Mouse (Mus musculus) 416B (cell line): ENCODE measurements at regions not wholly inside any gene's neighbourhood (a gene's known extent, or its start where the extent isn't known, plus 50 kb on each side); places are given as distances from the start of the nearest gene placed in this dataset.

Experiments
- DNase-seq: peaks from one replicate; pipeline ENCODE4 v3.0.0; 2011; ENCODE audit warnings: low read depth

DNA sequence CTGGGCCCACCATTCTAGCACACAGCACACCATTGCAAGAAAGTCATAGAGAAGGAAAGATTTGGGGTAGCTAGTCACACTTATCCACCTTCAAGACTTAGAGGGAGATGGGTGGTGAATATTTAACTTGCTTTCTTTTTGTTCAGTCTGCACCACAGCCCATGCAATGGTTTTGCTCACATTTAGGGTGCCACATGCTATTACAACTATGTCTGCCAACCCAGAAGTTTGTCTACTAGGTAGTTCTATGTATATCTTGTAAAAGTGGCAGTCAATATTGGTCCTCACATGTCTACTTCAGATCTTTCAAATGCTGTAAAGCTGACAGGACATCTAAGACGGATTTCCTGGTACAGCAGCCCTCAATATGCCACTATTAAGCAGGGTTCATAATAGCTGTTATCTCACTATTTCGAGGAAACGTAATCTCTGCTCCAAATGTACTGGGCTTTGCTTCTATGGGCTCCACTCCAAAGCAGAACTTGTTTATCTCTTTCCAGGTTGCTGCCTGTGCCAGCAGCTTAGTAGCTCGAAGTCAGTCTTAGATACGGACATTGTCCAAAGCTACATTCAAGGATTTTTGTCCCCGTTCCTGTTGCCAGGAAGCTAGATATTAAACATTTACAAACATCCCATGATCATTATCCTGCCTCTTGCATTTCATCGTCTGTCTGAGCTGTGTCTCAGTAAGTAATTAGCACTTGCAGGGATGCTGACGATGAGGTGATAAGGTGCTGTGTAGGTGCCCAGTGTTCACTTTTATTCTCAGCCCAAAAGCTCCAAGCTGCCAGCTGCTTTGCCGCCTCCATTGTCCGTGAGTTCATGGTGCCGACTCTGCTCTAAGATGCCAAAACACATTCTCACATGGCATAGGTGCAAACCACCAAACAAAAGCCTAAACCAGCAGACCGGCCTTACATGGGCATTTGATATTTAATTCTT, 327.8 kb upstream of the Robo2 start:
- no peak for DNase-seq

DNA sequence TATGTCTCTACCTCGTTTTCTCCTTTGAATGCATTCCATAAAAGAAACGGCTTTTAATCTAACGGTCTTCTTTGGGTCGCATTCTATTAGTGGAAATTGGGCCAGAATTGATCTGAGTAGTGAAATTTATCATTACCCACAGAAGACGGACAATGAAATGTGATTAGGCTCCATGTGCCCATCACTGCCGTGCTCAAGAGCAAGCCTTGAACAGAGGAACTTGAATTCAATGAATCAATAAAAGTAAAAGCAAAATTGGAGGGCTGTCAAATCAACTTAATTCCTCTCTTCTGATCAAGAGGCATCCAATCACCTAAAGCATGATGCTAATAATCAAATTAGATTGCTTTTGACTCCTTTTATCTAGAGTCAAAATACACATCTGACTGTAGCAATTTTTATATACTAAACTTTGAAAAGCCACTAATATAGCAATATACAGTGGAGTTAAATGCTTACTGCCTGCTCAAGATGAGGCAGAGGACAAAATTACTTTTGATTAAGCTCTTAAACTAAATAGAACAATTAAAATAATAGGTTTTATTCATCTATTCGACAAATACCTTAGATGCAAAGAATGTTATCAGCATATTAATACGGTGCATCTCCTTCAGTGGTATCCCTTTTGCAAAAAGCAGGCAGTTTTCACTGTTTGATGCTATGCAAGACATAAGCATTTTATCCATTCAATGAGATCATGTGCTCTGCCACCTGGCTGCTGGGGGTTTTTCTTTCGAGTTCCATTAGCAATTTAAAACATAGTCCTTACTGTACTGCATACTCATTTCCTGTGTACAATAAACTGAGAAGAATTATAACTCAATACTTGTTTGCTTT, 321.5 kb upstream of the Robo2 start:
- no peak for DNase-seq

DNA sequence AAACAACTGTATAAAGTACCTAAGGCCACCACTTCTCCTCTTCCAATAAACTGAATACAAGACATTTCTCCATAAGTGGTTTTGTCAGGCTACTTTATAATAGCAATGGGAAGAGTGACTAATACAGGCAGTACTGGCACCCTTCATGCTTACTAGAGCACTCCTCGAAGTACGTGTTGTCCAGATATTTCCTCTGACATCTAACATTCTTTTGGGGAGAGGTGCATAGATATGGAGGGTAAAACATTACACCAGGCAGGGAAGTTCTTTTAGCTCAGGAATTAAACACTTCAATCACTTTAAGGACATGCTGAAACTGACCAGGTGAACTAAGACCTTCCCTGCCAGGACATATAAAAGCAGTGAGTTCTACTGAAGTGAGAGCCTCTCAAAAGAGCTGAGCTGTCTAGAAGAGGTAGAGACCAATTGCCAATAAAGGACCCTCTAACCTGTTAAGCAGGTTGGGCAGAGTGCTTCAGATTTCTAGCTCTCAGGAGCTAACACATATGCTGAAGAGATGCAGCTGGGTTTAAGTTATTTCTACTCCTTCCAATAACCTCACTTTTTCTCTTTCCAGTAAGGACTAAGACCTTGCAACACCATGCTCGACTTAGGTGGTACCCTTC, 318.7 kb upstream of the Robo2 start:
- no peak for DNase-seq

- DNase-seq: no peak
Observed at GRCm38 (mm10) chr16:74723217-74723616, 311.6 kb upstream of the Robo2 start.

- no peak for DNase-seq
Observed at GRCm38 (mm10) chr16:74718154-74718553, 306.5 kb upstream of the Robo2 start.

DNA sequence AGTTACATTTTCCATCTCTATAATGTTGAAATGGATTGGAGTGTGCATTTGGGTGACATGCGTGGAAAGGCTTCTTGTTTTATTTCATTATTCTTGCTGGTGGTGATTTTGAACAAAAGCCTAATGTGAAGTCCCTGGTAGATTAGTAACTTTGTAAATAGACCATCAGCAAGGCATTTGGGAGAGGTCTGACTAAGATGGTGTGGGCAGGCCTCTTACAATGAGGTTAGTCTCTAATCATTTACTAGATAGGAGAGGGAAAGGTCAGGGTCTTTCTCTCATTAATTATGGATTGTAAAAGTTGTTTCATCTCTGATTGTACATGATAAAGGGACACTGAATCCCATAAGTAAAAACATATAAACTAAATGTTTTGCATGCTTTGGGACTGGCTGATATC, 306.0 kb upstream of the Robo2 start:
- no peak for DNase-seq

- no peak for DNase-seq
Observed at GRCm38 (mm10) chr16:74714950-74715349, 303.3 kb upstream of the Robo2 start.

- no peak for DNase-seq
Observed at GRCm38 (mm10) chr16:74712515-74712914, 300.9 kb upstream of the Robo2 start.

GRCm38 (mm10) chr16:74702067-74702466, 290.4 kb upstream of the Robo2 start:
- DNase-seq: no peak

DNA sequence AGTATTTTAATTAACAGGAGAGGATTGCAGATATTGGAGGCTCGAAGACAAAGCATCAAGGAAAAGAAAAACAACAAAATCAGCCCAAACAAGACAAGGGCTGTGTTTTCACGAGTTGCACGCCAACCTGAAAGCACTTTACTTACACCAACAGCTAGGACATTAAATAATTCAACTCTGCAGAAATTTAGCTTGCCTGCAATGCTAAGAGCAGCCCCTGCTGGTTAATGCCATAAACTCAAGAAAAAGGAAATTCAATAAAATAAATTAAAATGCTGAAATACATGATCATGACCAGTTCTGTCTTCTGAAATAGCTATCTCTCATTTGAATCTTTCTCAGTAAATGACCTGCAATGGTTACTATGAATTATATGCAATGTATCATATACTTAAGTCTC, 271.7 kb upstream of the Robo2 start:
- peak; percentile 66 for DNase-seq

DNA sequence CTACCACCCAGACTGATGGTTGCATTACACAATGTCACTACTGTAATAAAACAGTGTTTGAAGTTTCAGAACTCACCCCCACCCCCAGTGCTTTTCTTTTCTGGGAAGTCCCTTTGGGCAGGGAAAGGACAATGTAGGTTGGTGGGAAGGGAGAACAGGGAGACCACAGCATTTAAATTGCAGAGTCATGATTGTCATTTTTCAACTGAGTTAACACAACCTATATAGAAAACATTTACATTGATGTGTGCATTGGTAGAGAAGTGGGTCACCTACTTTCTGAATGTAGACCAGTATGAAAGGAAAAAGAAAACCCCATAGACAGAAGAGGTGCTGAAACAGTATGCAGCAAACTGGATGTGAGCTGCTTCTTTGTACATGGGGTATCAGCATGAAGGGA, 264.0 kb upstream of the Robo2 start:
- DNase-seq: no peak

DNA sequence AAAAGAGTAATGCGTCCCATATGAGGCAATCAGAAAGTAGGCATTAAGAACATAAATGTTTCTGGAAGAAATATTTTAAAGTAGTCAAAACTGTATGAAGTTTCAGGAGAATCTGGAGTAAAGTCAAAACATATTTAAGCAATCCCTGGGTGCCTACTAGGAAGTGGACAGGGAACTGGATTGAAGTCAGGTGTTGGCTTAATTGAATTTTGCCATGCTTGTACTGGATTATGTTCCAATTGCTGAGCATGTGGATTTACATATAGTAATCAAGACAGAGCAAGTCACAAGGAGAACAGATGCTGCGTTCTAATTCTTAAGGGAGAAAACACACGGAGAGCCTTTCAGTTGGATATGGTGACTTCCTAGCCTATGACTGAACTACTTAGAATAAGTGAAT, 259.8 kb upstream of the Robo2 start:
- no peak for DNase-seq

GRCm38 (mm10) chr16:74664337-74664736, 252.7 kb upstream of the Robo2 start:
- DNase-seq: no peak

DNA sequence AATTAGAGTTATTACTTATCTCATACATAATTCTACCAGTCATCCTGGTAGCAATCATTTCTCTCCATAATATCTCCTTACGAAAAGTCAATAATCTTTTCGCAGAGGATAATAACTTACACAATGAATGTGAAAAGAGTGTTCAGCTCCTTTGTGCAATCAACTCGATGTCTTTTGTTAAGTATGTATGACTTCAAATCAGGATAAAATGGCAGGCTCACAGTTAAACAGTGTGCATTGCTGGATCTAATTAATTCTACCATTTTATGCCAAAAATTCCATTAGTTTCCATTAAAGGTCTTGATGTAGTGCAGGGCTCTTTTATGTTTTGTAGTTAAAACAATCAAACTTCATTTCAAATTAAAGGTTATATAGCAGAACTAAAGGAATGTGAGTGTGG, 239.6 kb upstream of the Robo2 start:
- DNase-seq: no peak

- no peak for DNase-seq
Observed at GRCm38 (mm10) chr16:74649207-74649606, 237.6 kb upstream of the Robo2 start.

DNA sequence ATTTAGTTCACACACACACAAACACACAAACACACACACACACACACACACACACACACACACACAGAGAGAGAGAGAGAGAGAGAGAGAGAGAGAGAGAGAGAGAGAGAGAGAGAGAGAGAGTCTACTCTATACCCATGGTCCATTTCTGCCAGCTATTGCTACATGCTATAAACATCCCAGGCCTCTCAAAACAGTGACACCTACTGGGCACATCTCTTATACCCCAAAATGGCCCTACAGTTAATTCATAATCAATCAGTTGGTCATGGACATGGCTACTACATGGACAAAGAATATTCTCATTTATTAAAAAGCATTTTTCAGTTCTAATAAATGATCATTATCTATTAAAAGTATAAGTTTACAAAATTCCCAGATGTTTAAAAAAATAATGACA, 236.8 kb upstream of the Robo2 start:
- DNase-seq: peak; percentile 72

- no peak for DNase-seq
Observed at GRCm38 (mm10) chr16:74644750-74645366, 233.2 kb upstream of the Robo2 start.

- no peak for DNase-seq
Observed at GRCm38 (mm10) chr16:74639805-74640204, 228.2 kb upstream of the Robo2 start.

DNA sequence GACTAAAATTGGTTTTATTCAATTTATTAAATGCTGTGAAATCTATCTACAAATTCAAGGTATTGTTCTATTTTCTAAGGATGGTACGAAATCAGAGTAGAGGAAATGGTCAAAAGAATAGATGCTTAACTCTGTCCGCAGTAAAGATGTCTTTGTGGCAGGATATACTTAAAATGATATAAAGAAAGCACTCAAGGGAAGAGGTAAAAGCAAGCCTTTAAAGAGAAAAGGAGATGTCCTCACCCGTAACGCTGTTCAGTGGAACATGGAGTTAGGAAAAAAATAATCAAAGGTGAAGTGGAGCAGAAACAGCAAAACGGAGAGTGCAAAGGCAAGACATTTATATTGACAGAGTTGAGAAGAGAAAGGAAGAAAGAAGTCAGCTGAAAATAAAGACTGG, 226.0 kb upstream of the Robo2 start:
- DNase-seq: no peak

DNA sequence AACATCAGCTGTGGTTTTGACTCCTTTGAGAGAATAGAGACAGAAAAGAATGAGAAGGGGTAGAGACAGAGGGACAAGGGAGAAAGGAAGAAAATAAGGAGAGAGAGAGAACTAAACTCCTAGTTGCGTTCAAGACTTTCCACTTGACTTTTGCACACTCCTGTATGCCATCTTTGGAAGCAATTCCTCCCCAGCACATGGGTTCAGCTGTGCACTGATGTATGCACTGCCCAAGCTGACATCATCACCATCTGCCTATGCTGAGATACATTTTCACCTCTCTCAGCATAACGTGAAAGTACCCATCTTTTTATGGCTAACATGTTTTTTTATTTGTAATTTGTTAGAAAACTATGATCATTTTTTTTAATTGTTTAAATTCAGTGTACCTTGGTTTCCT, 214.2 kb upstream of the Robo2 start:
- no peak for DNase-seq

DNA sequence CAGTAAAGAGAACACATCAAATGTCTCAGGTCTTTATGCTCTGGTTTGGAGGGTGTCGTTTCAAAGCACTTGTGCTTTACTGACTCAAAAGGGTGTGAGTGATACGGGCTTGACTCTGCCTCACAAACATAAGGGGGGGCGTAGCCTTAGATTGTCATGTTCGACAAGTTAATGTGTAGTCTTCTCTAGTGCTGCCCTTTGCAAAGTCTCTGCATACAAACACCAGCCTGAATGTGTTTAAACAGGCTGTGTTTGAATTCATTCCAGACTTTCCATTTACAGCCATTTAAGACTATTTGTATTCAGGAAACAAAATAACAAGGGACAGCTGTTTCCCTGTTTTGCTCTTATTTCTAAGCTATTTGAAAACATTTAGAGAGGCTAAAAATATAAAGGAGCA, 200.4 kb upstream of the Robo2 start:
- DNase-seq: no peak

DNA sequence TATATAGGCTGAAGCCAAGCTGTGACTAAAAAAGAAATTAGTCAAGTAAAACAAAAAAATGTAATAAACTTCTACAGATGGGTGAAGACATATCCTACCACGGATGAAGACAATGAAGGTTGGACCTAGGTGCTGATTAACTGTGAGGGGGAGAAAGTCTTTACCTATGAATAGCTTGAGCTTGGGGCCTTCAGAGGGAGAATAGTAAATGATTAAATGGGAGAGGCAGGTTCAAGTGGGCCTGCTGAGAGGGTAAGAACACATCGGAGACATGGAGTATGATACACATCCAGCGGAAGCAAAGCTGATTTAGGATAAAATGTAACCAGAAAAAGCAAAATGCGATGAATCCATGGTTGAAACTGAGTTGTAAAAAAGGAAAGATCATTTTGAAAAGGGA, 197.9 kb upstream of the Robo2 start:
- DNase-seq: no peak
